Comparison of ENCODE assay signal across 21 mouse cellular contexts in the genomic region with DNA sequence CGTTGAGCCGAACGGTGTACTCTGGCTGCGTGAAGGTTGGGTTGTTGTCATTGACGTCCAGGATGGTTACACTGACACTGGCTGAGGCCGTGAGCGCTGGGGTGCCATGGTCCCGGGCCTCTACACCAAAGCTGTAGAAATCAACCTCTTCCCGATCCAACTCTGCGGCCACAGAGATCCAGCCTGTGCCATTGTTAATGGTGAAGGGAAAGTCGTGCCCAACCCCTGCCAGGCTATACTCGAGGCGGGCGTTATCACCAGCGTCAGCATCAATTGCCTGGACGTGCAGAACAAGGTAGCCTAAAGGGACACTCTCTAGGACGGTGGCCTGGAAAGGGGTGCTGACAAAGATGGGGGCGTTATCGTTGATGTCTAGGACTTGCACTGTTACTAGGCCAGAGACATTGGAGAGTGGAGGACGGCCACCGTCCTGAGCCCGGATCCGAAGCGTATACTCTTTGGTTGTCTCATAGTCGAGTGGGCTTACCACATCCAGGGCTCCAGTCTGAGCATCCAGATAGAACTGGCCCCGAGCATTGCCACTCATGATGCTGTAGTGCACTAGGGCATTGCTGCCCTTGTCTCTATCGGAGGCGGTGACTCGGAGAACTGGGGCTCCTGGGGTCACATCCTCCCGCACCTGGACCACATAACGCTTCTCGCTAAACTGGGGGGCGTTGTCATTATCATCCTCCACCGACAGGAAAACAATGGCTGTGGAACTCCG. TPM values are rescaled to one million over a fixed set of nuclear protein-coding genes. Genes with fewer than 3 reads are reported as not detected.
DNase-seq lines count a peak whose midpoint lies in the region; ATAC-seq lines count a peak whose summit lies in the region.
"Had no signal": no experiment of that assay in that cellular context is flagged by ENCODE, and none has a peak within 500 bp of the region (broad histone marks: within the 10 kb centered on the region; RNA-seq: fewer than 3 reads in every experiment).

No protein-coding gene starts in this region.

- H3K27me3 ChIP-seq in forebrain, embryonic 12.5 days, result peaks cover 14% of the 10 kb centered on the region
- no peaks in the 10 kb centered on the region for H3K27me3 ChIP-seq in forebrain, embryonic 16.5 days (replicated peaks; ENCODE audit: control insufficient read depth, insufficient read depth, low read length)
- peaks cover 24% of the 10 kb centered on the region for H3K27me3 ChIP-seq in midbrain, embryonic 10.5 days (ENCODE audit: low read depth, poor library complexity, severe bottlenecking)
- peaks cover 3% of the 10 kb centered on the region; the same call in 1 of the 2 replicates for H3K27me3 ChIP-seq in midbrain, embryonic 11.5 days (ENCODE audit: control insufficient read depth, insufficient read depth, low read length)
- H3K27me3 ChIP-seq in forebrain, embryonic 15.5 days, result no peaks in the 10 kb centered on the region
- no peaks in the 10 kb centered on the region for H3K27me3 ChIP-seq in neural tube, embryonic 12.5 days (replicated peaks)

- H3K36me3 ChIP-seq in forebrain, embryonic 12.5 days (replicated peaks), result peaks cover 40% of the 10 kb centered on the region
- peaks cover 26% of the 10 kb centered on the region for H3K36me3 ChIP-seq in forebrain, embryonic 16.5 days (ENCODE audit: control insufficient read depth, insufficient read depth)
- peaks cover 63% of the 10 kb centered on the region for H3K36me3 ChIP-seq in midbrain, embryonic 10.5 days
- H3K36me3 ChIP-seq in midbrain, embryonic 11.5 days (ENCODE audit: control insufficient read depth, insufficient read depth, low read length), result peaks cover 32% of the 10 kb centered on the region
- peaks cover 25% of the 10 kb centered on the region for H3K36me3 ChIP-seq in forebrain, embryonic 15.5 days
- H3K36me3 ChIP-seq in neural tube, embryonic 12.5 days, result peaks cover 43% of the 10 kb centered on the region

- no peak overlapping the region for H3K27ac ChIP-seq in forebrain, embryonic 12.5 days
- H3K27ac ChIP-seq in forebrain, embryonic 16.5 days (ENCODE audit: low read length), result no peak overlapping the region
- H3K27ac ChIP-seq in midbrain, embryonic 10.5 days (replicated peaks), result peak overlapping the region; percentile 100
- H3K27ac ChIP-seq in midbrain, embryonic 11.5 days (ENCODE audit: low read depth, low read length), result no peak overlapping the region
- no peak overlapping the region for H3K27ac ChIP-seq in forebrain, embryonic 15.5 days (replicated peaks)
- H3K27ac ChIP-seq in neural tube, embryonic 12.5 days, result no peak overlapping the region
- H3K27ac ChIP-seq: embryonic facial prominence, embryonic 13.5 days; limb, embryonic 13.5 days; liver, embryonic 14.5 days had no signal

- peak overlapping the region; percentile 93; the same call in 1 of the 2 replicates for H3K4me2 ChIP-seq in forebrain, embryonic 12.5 days
- H3K4me2 ChIP-seq in forebrain, embryonic 16.5 days (ENCODE audit: low read length), result no peak overlapping the region
- H3K4me2 ChIP-seq in midbrain, embryonic 11.5 days, result no peak overlapping the region
- peak overlapping the region; percentile 77; the same call in 1 of the 2 replicates for H3K4me2 ChIP-seq in forebrain, embryonic 15.5 days (replicated peaks)
- peak overlapping the region; percentile 85 for H3K4me2 ChIP-seq in neural tube, embryonic 12.5 days (replicated peaks)

- peaks cover 24% of the 10 kb centered on the region for H3K9me3 ChIP-seq in forebrain, embryonic 12.5 days
- peaks cover 13% of the 10 kb centered on the region for H3K9me3 ChIP-seq in forebrain, embryonic 16.5 days (ENCODE audit: control insufficient read depth, low read length)
- peaks cover 26% of the 10 kb centered on the region for H3K9me3 ChIP-seq in midbrain, embryonic 10.5 days (replicated peaks)
- H3K9me3 ChIP-seq in midbrain, embryonic 11.5 days (ENCODE audit: control insufficient read depth, low read length), result peaks cover 20% of the 10 kb centered on the region
- no peaks in the 10 kb centered on the region for H3K9me3 ChIP-seq in forebrain, embryonic 15.5 days
- H3K9me3 ChIP-seq in neural tube, embryonic 12.5 days, result peaks cover 8% of the 10 kb centered on the region

- H3K4me1 ChIP-seq in forebrain, embryonic 12.5 days, result peaks cover 61% of the 10 kb centered on the region
- H3K4me1 ChIP-seq in forebrain, embryonic 16.5 days (replicated peaks; ENCODE audit: control insufficient read depth, insufficient read depth, low read length), result peaks cover 54% of the 10 kb centered on the region
- peaks cover 87% of the 10 kb centered on the region for H3K4me1 ChIP-seq in midbrain, embryonic 10.5 days
- H3K4me1 ChIP-seq in midbrain, embryonic 11.5 days (ENCODE audit: control insufficient read depth, insufficient read depth, low read length), result peaks cover 39% of the 10 kb centered on the region
- peaks cover 56% of the 10 kb centered on the region for H3K4me1 ChIP-seq in forebrain, embryonic 15.5 days
- peaks cover 56% of the 10 kb centered on the region for H3K4me1 ChIP-seq in neural tube, embryonic 12.5 days

- no peak for ATAC-seq in forebrain, embryonic 12.5 days (ENCODE audit: low FRiP score)
- no peak for ATAC-seq in forebrain, embryonic 16.5 days
- no peak for ATAC-seq in midbrain, embryonic 11.5 days (ENCODE audit: low FRiP score)
- no peak for ATAC-seq in forebrain, embryonic 15.5 days (replicated peaks)
- no peak for ATAC-seq in neural tube, embryonic 12.5 days (ENCODE audit: low FRiP score, low read depth)
- ATAC-seq: inflammation-experienced regulatory T-cells, adult 6 months; lung, postnatal 0 days had no signal

- DNase-seq in midbrain, embryonic 10.5 days (ENCODE audit: low spot score), result no peak
- DNase-seq in midbrain, embryonic 11.5 days (ENCODE audit: low spot score, missing footprints), result no peak
- no peak for DNase-seq in adrenal gland, postnatal 36 days
- DNase-seq in natural killer cell, adult 2 months (ENCODE audit: low spot score in 2 of 2), result no peak
- DNase-seq: gastrocnemius, postnatal 25 days; heart, postnatal 10 days; right cerebral cortex, postnatal 4 days had no signal

- WGBS in forebrain, embryonic 12.5 days, result 97% methylated on average over 35 of the region's 35 CpGs
- 97% methylated on average over 35 of the region's 35 CpGs for WGBS in forebrain, embryonic 16.5 days
- 96% methylated on average over 35 of the region's 35 CpGs for WGBS in midbrain, embryonic 10.5 days
- 99% methylated on average over 35 of the region's 35 CpGs for WGBS in midbrain, embryonic 11.5 days
- WGBS in forebrain, embryonic 15.5 days, result 98% methylated on average over 35 of the region's 35 CpGs
- WGBS in neural tube, embryonic 12.5 days, result 97% methylated on average over 35 of the region's 35 CpGs

- no peak overlapping the region for H3K9ac ChIP-seq in forebrain, embryonic 12.5 days
- no peak overlapping the region for H3K9ac ChIP-seq in forebrain, embryonic 16.5 days (replicated peaks; ENCODE audit: low read depth, low read length)
- H3K9ac ChIP-seq in midbrain, embryonic 11.5 days (ENCODE audit: low read length), result no peak overlapping the region
- no peak overlapping the region for H3K9ac ChIP-seq in forebrain, embryonic 15.5 days (replicated peaks)
- H3K9ac ChIP-seq in neural tube, embryonic 12.5 days, result peak overlapping the region; percentile 98; the same call in 1 of the 2 replicates
- H3K9ac ChIP-seq: embryonic facial prominence, embryonic 13.5 days; limb, embryonic 13.5 days; liver, embryonic 14.5 days had no signal

- H3K4me3 ChIP-seq in forebrain, embryonic 12.5 days (replicated peaks), result peak overlapping the region; percentile 96
- no peak overlapping the region for H3K4me3 ChIP-seq in forebrain, embryonic 16.5 days (replicated peaks; ENCODE audit: low read length)
- H3K4me3 ChIP-seq in midbrain, embryonic 10.5 days, result peak overlapping the region; percentile 97
- no peak overlapping the region for H3K4me3 ChIP-seq in midbrain, embryonic 11.5 days (ENCODE audit: low read depth, low read length)
- H3K4me3 ChIP-seq in forebrain, embryonic 15.5 days, result no peak overlapping the region
- H3K4me3 ChIP-seq in neural tube, embryonic 12.5 days, result peak overlapping the region; percentile 92
- H3K4me3 ChIP-seq: limb, embryonic 13.5 days had no signal

RNA-seq across cellular contexts. Expression of gene Celsr2, which starts 1.6 kb away (rescaled TPM):
- polyA plus RNA-seq in forebrain, embryonic 12.5 days (2016; fragmentation: Nextera tagmentation; extraction: Ambion mirVana), result 60.4 and 61.3 TPM in 2 replicates
- 46.7 and 47.3 TPM in 2 replicates for polyA plus RNA-seq in forebrain, embryonic 16.5 days (2015; fragmentation: Nextera tagmentation; extraction: Ambion mirVana)
- 53.7 and 67.5 TPM in 2 replicates for polyA plus RNA-seq in midbrain, embryonic 10.5 days (2016; fragmentation: Nextera tagmentation; extraction: Ambion mirVana)
- 61.9 and 65.2 TPM in 2 replicates for polyA plus RNA-seq in midbrain, embryonic 11.5 days (2014; fragmentation: Nextera tagmentation; extraction: Ambion mirVana)
- polyA plus RNA-seq in forebrain, embryonic 15.5 days (2015; fragmentation: Nextera tagmentation; extraction: Ambion mirVana), result 49.1 and 52.8 TPM in 2 replicates
- polyA plus RNA-seq in neural tube, embryonic 12.5 days (2016; fragmentation: Nextera tagmentation; extraction: Ambion mirVana), result 71.4 and 71.5 TPM in 2 replicates
- 1 to 10 TPM; 5.6 to 8.1 TPM for total RNA-seq in adrenal gland, postnatal 36 days (2021)
- polyA plus RNA-seq: C2C12 had no signal

RNA-seq across cellular contexts. Expression of gene Psrc1, which starts 30.2 kb away (rescaled TPM):
- 82.6 and 83.1 TPM in 2 replicates for polyA plus RNA-seq in forebrain, embryonic 12.5 days (2016; fragmentation: Nextera tagmentation; extraction: Ambion mirVana)
- polyA plus RNA-seq in forebrain, embryonic 16.5 days (2015; fragmentation: Nextera tagmentation; extraction: Ambion mirVana), result 29.0 and 29.2 TPM in 2 replicates
- polyA plus RNA-seq in midbrain, embryonic 10.5 days (2016; fragmentation: Nextera tagmentation; extraction: Ambion mirVana), result 93.3 and 105 TPM in 2 replicates
- polyA plus RNA-seq in midbrain, embryonic 11.5 days (2014; fragmentation: Nextera tagmentation; extraction: Ambion mirVana), result 59.3 and 68.1 TPM in 2 replicates
- polyA plus RNA-seq in forebrain, embryonic 15.5 days (2015; fragmentation: Nextera tagmentation; extraction: Ambion mirVana), result 35.6 and 41.5 TPM in 2 replicates
- 35.7 and 37.1 TPM in 2 replicates for polyA plus RNA-seq in neural tube, embryonic 12.5 days (2016; fragmentation: Nextera tagmentation; extraction: Ambion mirVana)
- total RNA-seq in adrenal gland, postnatal 36 days (2021), result 1 to 10 TPM; 1.0 to 1.6 TPM

RNA-seq across cellular contexts. Expression of gene Sars, which starts 31.2 kb away (rescaled TPM):
- 186 and 205 TPM in 2 replicates for polyA plus RNA-seq in forebrain, embryonic 12.5 days (2016; fragmentation: Nextera tagmentation; extraction: Ambion mirVana)
- polyA plus RNA-seq in forebrain, embryonic 16.5 days (2015; fragmentation: Nextera tagmentation; extraction: Ambion mirVana), result 230 and 238 TPM in 2 replicates
- polyA plus RNA-seq in midbrain, embryonic 10.5 days (2016; fragmentation: Nextera tagmentation; extraction: Ambion mirVana), result 179 and 187 TPM in 2 replicates
- 196 and 213 TPM in 2 replicates for polyA plus RNA-seq in midbrain, embryonic 11.5 days (2014; fragmentation: Nextera tagmentation; extraction: Ambion mirVana)
- polyA plus RNA-seq in forebrain, embryonic 15.5 days (2015; fragmentation: Nextera tagmentation; extraction: Ambion mirVana), result 221 and 222 TPM in 2 replicates
- polyA plus RNA-seq in neural tube, embryonic 12.5 days (2016; fragmentation: Nextera tagmentation; extraction: Ambion mirVana), result 212 and 213 TPM in 2 replicates
- total RNA-seq in adrenal gland, postnatal 36 days (2021), result 100 to 1,000 TPM; 185 to 210 TPM

RNA-seq across cellular contexts. Expression of gene Mybphl, which starts 49.1 kb away (rescaled TPM):
- polyA plus RNA-seq in forebrain, embryonic 12.5 days (2016; fragmentation: Nextera tagmentation; extraction: Ambion mirVana), result 0.15 and 0.31 TPM in 2 replicates
- 0.16 TPM in 1 of 2 replicates, not detected in the other for polyA plus RNA-seq in forebrain, embryonic 16.5 days (2015; fragmentation: Nextera tagmentation; extraction: Ambion mirVana)
- polyA plus RNA-seq in midbrain, embryonic 10.5 days (2016; fragmentation: Nextera tagmentation; extraction: Ambion mirVana), result 0.09 TPM in 1 of 2 replicates, not detected in the other
- 0.12 TPM in 1 of 2 replicates, not detected in the other for polyA plus RNA-seq in midbrain, embryonic 11.5 days (2014; fragmentation: Nextera tagmentation; extraction: Ambion mirVana)
- not detected in 2 replicates for polyA plus RNA-seq in forebrain, embryonic 15.5 days (2015; fragmentation: Nextera tagmentation; extraction: Ambion mirVana)
- polyA plus RNA-seq in neural tube, embryonic 12.5 days (2016; fragmentation: Nextera tagmentation; extraction: Ambion mirVana), result 0.25 and 0.26 TPM in 2 replicates
- not detected for total RNA-seq in adrenal gland, postnatal 36 days (2021)
- total RNA-seq: gastrocnemius, postnatal 25 days; left cerebral cortex, postnatal 10 days; megakaryocyte progenitor cell, adult 5-6 weeks had no signal
- polyA plus RNA-seq: C2C12; embryonic facial prominence, embryonic 13.5 days; inflammation-experienced regulatory T-cells, adult 6 months; kidney, embryonic 14.5 days; large intestine, adult 2 months; limb, embryonic 13.5 days had no signal

Comparison
In these comparisons a context has a peak if more than half of its experiments do, and no peak if none do; other contexts are left out.
1. H3K4me2 ChIP-seq: peak in forebrain, embryonic 12.5 days (single experiment), forebrain, embryonic 15.5 days (single experiment) and neural tube, embryonic 12.5 days (single experiment); none in forebrain, embryonic 16.5 days (single experiment) and midbrain, embryonic 11.5 days (single experiment).
2. H3K4me3 ChIP-seq: peak in forebrain, embryonic 12.5 days (single experiment), midbrain, embryonic 10.5 days (single experiment) and neural tube, embryonic 12.5 days (single experiment); none in forebrain, embryonic 16.5 days (single experiment), midbrain, embryonic 11.5 days (single experiment) and forebrain, embryonic 15.5 days (single experiment).